Mouse (Mus musculus): ENCODE results near the gene Dtx4.

GRCm38 (mm10) chr19:12514621-12515020 lies 13.4 kb upstream of the Dtx4 start:
- no peak for TF ChIP-seq CTCF (IDR thresholded peaks at IDR 0.05; ENCODE audit: low read depth)
- no peak for TF ChIP-seq EP300 (IDR thresholded peaks at IDR 0.05; ENCODE audit: low read depth)
